Mouse (Mus musculus): ENCODE results near the gene Vmn2r54.
"Not testable (repeated sequence)": the region's sequence is repeated elsewhere in the genome, so short reads cannot be mapped to it uniquely, and the experiment has no call there.

Gene Vmn2r54

DNA sequence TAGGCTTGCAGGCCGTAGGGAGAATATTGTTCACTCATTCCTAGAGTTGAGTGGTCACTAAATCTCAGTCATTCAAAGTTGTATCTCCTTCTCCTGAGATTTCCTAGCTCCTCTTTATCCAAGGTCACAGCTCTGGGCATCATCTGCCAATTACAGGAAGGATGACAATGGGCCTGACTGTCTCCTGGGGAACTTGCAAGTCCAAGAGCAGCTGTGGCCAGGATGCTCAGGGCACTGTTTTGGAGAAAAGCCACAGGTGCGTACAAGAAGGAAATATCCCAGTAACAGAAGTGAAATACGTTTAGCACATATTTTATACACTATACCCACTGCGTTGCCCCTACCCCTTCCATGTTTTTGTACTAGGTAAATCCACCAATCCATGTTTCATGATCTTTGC is at the start of gene Vmn2r54:
Vmn2r54 (minus strand) TSS at position 101 of the 400 bp plus-strand sequence.
- DNase-seq (ENCODE audit: low spot score in 2 of 2): not testable (repeated sequence)

GRCm38 (mm10) chr7:12684903-12685302 is 44.8 kb upstream of the Vmn2r54 start, which contains the start of gene Vmn2r55:
Gene Vmn2r55, minus strand, starts transcription at chr7:12685003.
- not testable (repeated sequence) for DNase-seq (ENCODE audit: low spot score in 2 of 2)

DNA sequence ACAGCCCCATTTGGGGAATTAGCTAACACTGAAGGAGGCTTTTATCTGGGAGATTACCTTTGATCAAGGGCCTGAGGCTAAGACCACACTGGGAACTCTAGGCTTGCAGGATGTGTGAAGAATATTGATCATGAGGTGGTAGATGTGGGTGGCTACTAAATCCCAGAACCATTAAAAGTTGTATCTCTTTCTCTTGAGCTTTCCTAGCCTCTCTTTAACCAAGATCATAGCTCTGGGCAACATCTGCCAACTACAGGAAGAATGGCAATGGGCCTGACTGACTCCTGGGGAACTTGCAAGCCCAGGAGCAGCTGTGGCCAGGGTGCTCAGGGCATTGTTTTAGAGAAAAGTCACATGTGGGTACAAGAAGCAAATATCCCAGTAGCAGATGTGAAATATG is 31.4 kb downstream of the Vmn2r54 start, which contains the start of gene Vmn2r53:
Vmn2r53 (minus strand) TSS at position 101 of the 400 bp plus-strand sequence.
- DNase-seq (ENCODE audit: low spot score in 2 of 2): no peak
